Mouse (Mus musculus) liver, embryonic 14.5 days (tissue): Measurements from ENCODE around the gene Ilk. TPM values are rescaled to one million over a fixed set of nuclear protein-coding genes. Genes with fewer than 3 reads are reported as not detected.

Source experiments
- ATAC-seq: fragments of 200-750 bp; cut with Nextera tagmentation; 2 replicates; pipeline ENCODE4 v1.8.0; 2017; ENCODE audit warnings: moderate number of reproducible peaks, mild to moderate bottlenecking, moderate library complexity; ENCODE audit not compliant: insufficient read depth
- DNase-seq, 3 experiments: peaks; one replicate each; pipeline ENCODE4 v3.0.0-alpha.2; 2012 to 2013; ENCODE audit warnings: low read depth in 3 of 3, low spot score in 3 of 3
- H3K27ac ChIP-seq: fragments of 300-500 bp; sonication (generic); 2 replicates; pipeline ENCODE4 v1.5.1; 2014; ENCODE audit warnings: moderate library complexity, mild to moderate bottlenecking, control low read depth, inconsistent platforms
- H3K27me3 ChIP-seq: fragments of 300-500 bp; sonication (generic); 2 replicates; pipeline ENCODE4 v1.6.1; 2014; ENCODE audit warnings: mild to moderate bottlenecking, low read length, moderate library complexity; ENCODE audit not compliant: control insufficient read depth, insufficient read depth
- H3K36me3 ChIP-seq: fragments of 300-500 bp; sonication (generic); replicated peaks from 2 replicates; pipeline ENCODE4 v1.6.1; 2014; ENCODE audit warnings: low read depth; ENCODE audit not compliant: control insufficient read depth, insufficient read depth
- H3K4me1 ChIP-seq, 2 experiments: fragments of 200-500 bp in 1 of 2; fragments of 300-500 bp in 1 of 2; sonication (generic) in 1 of 2; replicated peaks; 2 replicates each; pipeline ENCODE4 v1.6.1; 2012 to 2014; ENCODE audit warnings: antibody characterized with exemption in 1 of 2, inconsistent platforms in 1 of 2, low read length in 1 of 2; ENCODE audit not compliant: control insufficient read depth in 2 of 2, insufficient read depth in 2 of 2
- H3K4me2 ChIP-seq: fragments of 300-500 bp; sonication (generic); 2 replicates; pipeline ENCODE4 v1.6.1; 2014; ENCODE audit warnings: low read depth, mild to moderate bottlenecking, control low read depth, moderate library complexity
- H3K4me3 ChIP-seq, 2 experiments: fragments of 200-500 bp in 1 of 2; fragments of 300-500 bp in 1 of 2; sonication (generic) in 1 of 2; 2 replicates each; pipeline ENCODE4 v1.5.1; 2012 to 2014; ENCODE audit warnings: low read depth in 2 of 2, low read length in 2 of 2, mild to moderate bottlenecking in 2 of 2, control low read depth in 1 of 2, inconsistent platforms in 1 of 2, moderate library complexity in 1 of 2; ENCODE audit not compliant: insufficient read depth in 1 of 2
- H3K9ac ChIP-seq: fragments of 300-500 bp; sonication (generic); replicated peaks from 2 replicates; pipeline ENCODE4 v1.6.1; 2014; ENCODE audit warnings: mild to moderate bottlenecking, control low read depth, moderate library complexity
- H3K9me3 ChIP-seq: fragments of 300-500 bp; sonication (generic); 2 replicates; pipeline ENCODE4 v1.6.1; 2016; ENCODE audit warnings: low read length, mixed read lengths; ENCODE audit not compliant: control insufficient read depth
- CTCF ChIP-seq: IDR thresholded peaks from 2 replicates; pipeline ENCODE4 v1.5.1; 2016; ENCODE audit warnings: antibody characterized with exemption, low read depth, control low read depth
- EP300 ChIP-seq: IDR thresholded peaks from 2 replicates; pipeline ENCODE4 v1.6.1; 2016; ENCODE audit warnings: antibody characterized with exemption, low read depth
- WGBS: fragments of 180-500 bp; shearing (Covaris S2); extraction: QIAGEN DNeasy Blood & Tissue Kit; methylation state at CpG from one replicate; pipeline ENCODE4 v1.1.7; 2014; ENCODE audit not compliant: insufficient replicate concordance; 5-methylcytosine and 5-hydroxymethylcytosine counted together
- polyA plus RNA-seq, 2 experiments: library from polyadenylated mRNA; depleted of rRNA in 1 of 2; stranded (reverse) in 1 of 2; unstranded in 1 of 2; fragments of >200 nt; fragmentation: Nextera tagmentation in 1 of 2; extraction: Ambion mirVana in 1 of 2; gene quantifications; 2 replicates each; pipeline versions ENCODE4 v1.2.1 to v1.2.3; 2012 to 2014

Gene Ilk
- polyA plus RNA-seq, 2 experiments = 71.1 to 110 TPM

GRCm38 (mm10) chr7:105786506-105787284 is 50.3 kb downstream of the Ilk start:
- DNase-seq (no peak), ATAC-seq (0 out of 2 replicates have a peak, but pooled peaks have one; percentile 22)
- peaks cover 49% of the 10 kb centered on the region for H3K27me3 ChIP-seq
- no peaks in the 10 kb centered on the region for H3K4me1 ChIP-seq
- peak overlapping the region; percentile 43 for H3K4me2 ChIP-seq
- H3K9ac ChIP-seq = no peak overlapping the region
- H3K9me3 ChIP-seq = no peaks in the 10 kb centered on the region
- H3K36me3 ChIP-seq = no peaks in the 10 kb centered on the region
- no peak overlapping the region for H3K27ac ChIP-seq
- peak overlapping the region; percentile 37 to 38 for H3K4me3 ChIP-seq
- 19% methylated on average over 20 of the region's 20 CpGs for WGBS
- TF ChIP-seq CTCF = no peak
- TF ChIP-seq EP300 = no peak

GRCm38 (mm10) chr7:105787285-105788140 is 51.1 kb downstream of the Ilk start, which contains the start of gene Dchs1:
TSS of gene Dchs1 (minus strand) at chr7:105787654.
- H3K27me3 ChIP-seq = peaks cover 49% of the 10 kb centered on the region
- 2% methylated on average over 78 of the region's 97 CpGs for WGBS
- no peaks in the 10 kb centered on the region for H3K9me3 ChIP-seq
- no peak within 1 kb of the TSS for H3K9ac ChIP-seq
- no peak for ATAC-seq
- H3K27ac ChIP-seq = no peak within 1 kb of the TSS
- H3K36me3 ChIP-seq = no peaks in the 10 kb centered on the region
- no peak for TF ChIP-seq EP300
- no peak for TF ChIP-seq CTCF
- peak within 1 kb of the TSS; percentile 43 for H3K4me2 ChIP-seq
- peak within 1 kb of the TSS; percentile 38 to 57 for H3K4me3 ChIP-seq
- no peak for DNase-seq
- no peaks in the 10 kb centered on the region for H3K4me1 ChIP-seq

GRCm38 (mm10) chr7:105791147-105791546 is 54.8 kb downstream of the Ilk start:
- Histone ChIP-seq H3K9me3 (no peaks in the 10 kb centered on the region), H3K4me1 (no peaks in the 10 kb centered on the region), H3K36me3 (no peaks in the 10 kb centered on the region), H3K9ac (no peak overlapping the region), H3K4me3 (no peak overlapping the region), H3K27ac (no peak overlapping the region), H3K4me2 (no peak overlapping the region), H3K27me3 (peaks cover 38% of the 10 kb centered on the region)
- 71% methylated on average over 1 of the region's 1 CpGs for WGBS
- DNase-seq (no peak), ATAC-seq (no peak)
- TF ChIP-seq EP300 (no peak), CTCF (no peak)

Other genes with a start within 250 kb of the Ilk start
- 9.3 and 11.5 TPM in 2 replicates for gene Smpd1, start 182.2 kb upstream of the Ilk start, polyA plus RNA-seq (2012; rRNA removed)
- 22.3 and 25.2 TPM in 2 replicates for gene Smpd1, start 182.2 kb upstream of the Ilk start, polyA plus RNA-seq (2014; fragmentation: Nextera tagmentation; extraction: Ambion mirVana)
- gene Apbb1, start 154.9 kb upstream of the Ilk start, polyA plus RNA-seq (2012; rRNA removed) = 2.1 and 3.0 TPM in 2 replicates
- 1.6 and 2.3 TPM in 2 replicates for gene Apbb1, start 154.9 kb upstream of the Ilk start, polyA plus RNA-seq (2014; fragmentation: Nextera tagmentation; extraction: Ambion mirVana)
- gene Hpx, start 136.5 kb upstream of the Ilk start, polyA plus RNA-seq (2012; rRNA removed) = 203 and 207 TPM in 2 replicates
- gene Hpx, start 136.5 kb upstream of the Ilk start, polyA plus RNA-seq (2014; fragmentation: Nextera tagmentation; extraction: Ambion mirVana) = 276 and 285 TPM in 2 replicates
- gene Trim3, start 103.0 kb upstream of the Ilk start, polyA plus RNA-seq (2012; rRNA removed) = 3.8 and 4.3 TPM in 2 replicates
- gene Trim3, start 103.0 kb upstream of the Ilk start, polyA plus RNA-seq (2014; fragmentation: Nextera tagmentation; extraction: Ambion mirVana) = 1.9 and 2.2 TPM in 2 replicates
- 47.6 and 58.7 TPM in 2 replicates for gene Timm10b, start 96.5 kb upstream of the Ilk start, polyA plus RNA-seq (2012; rRNA removed)
- gene Timm10b, start 96.5 kb upstream of the Ilk start, polyA plus RNA-seq (2014; fragmentation: Nextera tagmentation; extraction: Ambion mirVana) = 120 and 122 TPM in 2 replicates
- gene Arfip2, start 96.2 kb upstream of the Ilk start, polyA plus RNA-seq (2012; rRNA removed) = 11.2 and 15.4 TPM in 2 replicates
- 12.3 and 14.6 TPM in 2 replicates for gene Arfip2, start 96.2 kb upstream of the Ilk start, polyA plus RNA-seq (2014; fragmentation: Nextera tagmentation; extraction: Ambion mirVana)
- 42.2 and 69.5 TPM in 2 replicates for gene Gm45799, start 96.0 kb upstream of the Ilk start, polyA plus RNA-seq (2012; rRNA removed)
- 24.6 and 26.1 TPM in 2 replicates for gene Gm45799, start 96.0 kb upstream of the Ilk start, polyA plus RNA-seq (2014; fragmentation: Nextera tagmentation; extraction: Ambion mirVana)
- gene Dnhd1, start 85.8 kb upstream of the Ilk start, polyA plus RNA-seq (2012; rRNA removed) = 0.57 and 0.70 TPM in 2 replicates
- 0.11 and 0.14 TPM in 2 replicates for gene Dnhd1, start 85.8 kb upstream of the Ilk start, polyA plus RNA-seq (2014; fragmentation: Nextera tagmentation; extraction: Ambion mirVana)
- gene Rrp8, start 793 bp downstream of the Ilk start, polyA plus RNA-seq (2012; rRNA removed) = 6.5 and 7.0 TPM in 2 replicates
- gene Rrp8, start 793 bp downstream of the Ilk start, polyA plus RNA-seq (2014; fragmentation: Nextera tagmentation; extraction: Ambion mirVana) = 9.2 and 13.6 TPM in 2 replicates
- gene Taf10, start 7.8 kb downstream of the Ilk start, polyA plus RNA-seq (2012; rRNA removed) = 149 and 197 TPM in 2 replicates
- 163 and 167 TPM in 2 replicates for gene Taf10, start 7.8 kb downstream of the Ilk start, polyA plus RNA-seq (2014; fragmentation: Nextera tagmentation; extraction: Ambion mirVana)
- gene Tpp1, start 15.6 kb downstream of the Ilk start, polyA plus RNA-seq (2012; rRNA removed) = 34.1 and 41.9 TPM in 2 replicates
- gene Tpp1, start 15.6 kb downstream of the Ilk start, polyA plus RNA-seq (2014; fragmentation: Nextera tagmentation; extraction: Ambion mirVana) = 55.2 and 60.7 TPM in 2 replicates
- gene Dchs1, start 51.1 kb downstream of the Ilk start, polyA plus RNA-seq (2012; rRNA removed) = 0.57 and 0.71 TPM in 2 replicates
- 0.48 and 0.62 TPM in 2 replicates for gene Dchs1, start 51.1 kb downstream of the Ilk start, polyA plus RNA-seq (2014; fragmentation: Nextera tagmentation; extraction: Ambion mirVana)
- gene Mrpl17, start 74.5 kb downstream of the Ilk start, polyA plus RNA-seq (2012; rRNA removed) = 36.4 and 136 TPM in 2 replicates
- gene Mrpl17, start 74.5 kb downstream of the Ilk start, polyA plus RNA-seq (2014; fragmentation: Nextera tagmentation; extraction: Ambion mirVana) = 216 and 222 TPM in 2 replicates
- 0.42 and 0.45 TPM in 2 replicates for gene Gm4070, start 217.4 kb downstream of the Ilk start, polyA plus RNA-seq (2012; rRNA removed)
- gene Gm4070, start 217.4 kb downstream of the Ilk start, polyA plus RNA-seq (2014; fragmentation: Nextera tagmentation; extraction: Ambion mirVana) = 0.79 and 0.92 TPM in 2 replicates